Mouse (Mus musculus) adrenal gland, adult 8-10 months (tissue): ENCODE measurements around the gene Axin2. TPM values are rescaled to one million over a fixed set of nuclear protein-coding genes. Genes with fewer than 3 reads are reported as not detected.
"Not testable (repeated sequence)": the region's sequence is repeated elsewhere in the genome, so short reads cannot be mapped to it uniquely, and the experiment has no call there.

Experiments used
- DNase-seq: peaks from one replicate; pipeline ENCODE4 v3.0.0; 2022
- total RNA-seq, 4 experiments: library from RNA; stranded (reverse); gene quantifications; 2 replicates each; pipeline ENCODE4 v1.2.4; 2022

Axin2 gene
- 10 to 100 TPM; 42.3 to 93.1 (median 66.6) TPM for total RNA-seq

DNA sequence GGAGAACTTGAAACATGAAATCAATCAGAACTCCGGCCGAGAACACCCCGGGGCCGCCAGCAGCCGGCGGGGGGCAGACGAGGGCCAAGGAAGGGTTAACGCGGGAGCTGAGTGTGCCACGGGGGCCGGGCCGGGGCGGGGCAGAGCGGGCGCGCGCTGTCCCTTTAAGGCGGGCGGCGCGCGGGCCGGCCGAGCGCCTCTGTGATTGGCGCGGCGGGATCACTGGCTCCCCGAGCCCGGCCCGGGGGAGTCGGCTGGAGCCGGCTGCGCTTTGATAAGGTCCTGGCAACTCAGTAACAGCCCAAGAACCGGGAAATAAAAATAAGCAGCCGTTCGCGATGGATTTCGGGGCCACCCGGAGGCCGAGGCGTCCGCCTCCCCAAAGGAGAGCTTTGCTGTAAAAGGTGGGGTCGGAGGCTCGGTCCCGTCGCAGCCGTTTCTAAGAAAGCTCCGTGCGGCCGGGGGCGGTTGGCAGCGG is at the start of gene Axin2:
Gene Axin2 (plus strand): TSS at position 192 of the 478 bp plus-strand sequence.
- DNase-seq, result peak; percentile 90

DNA sequence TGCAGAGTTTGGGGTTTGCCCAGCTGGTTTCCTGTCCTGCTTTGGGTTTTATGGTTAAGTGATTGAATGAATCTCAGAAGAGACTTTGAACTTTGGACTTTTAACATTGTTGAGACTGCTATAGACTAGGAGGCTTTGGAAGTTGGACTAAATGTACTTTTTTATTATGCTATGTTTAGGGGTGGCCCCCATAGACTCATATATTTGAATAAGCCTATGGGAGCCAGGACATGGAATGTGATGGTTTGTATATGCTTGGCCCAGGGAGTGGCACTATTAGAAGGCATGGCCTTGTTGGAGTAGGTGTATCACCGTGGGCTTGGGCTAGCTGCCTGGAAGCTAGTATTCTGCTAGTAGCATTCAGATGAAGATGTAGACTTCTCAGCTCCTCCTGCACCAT is 48.9 kb upstream of the Axin2 start:
- DNase-seq, result not testable (repeated sequence)

DNA sequence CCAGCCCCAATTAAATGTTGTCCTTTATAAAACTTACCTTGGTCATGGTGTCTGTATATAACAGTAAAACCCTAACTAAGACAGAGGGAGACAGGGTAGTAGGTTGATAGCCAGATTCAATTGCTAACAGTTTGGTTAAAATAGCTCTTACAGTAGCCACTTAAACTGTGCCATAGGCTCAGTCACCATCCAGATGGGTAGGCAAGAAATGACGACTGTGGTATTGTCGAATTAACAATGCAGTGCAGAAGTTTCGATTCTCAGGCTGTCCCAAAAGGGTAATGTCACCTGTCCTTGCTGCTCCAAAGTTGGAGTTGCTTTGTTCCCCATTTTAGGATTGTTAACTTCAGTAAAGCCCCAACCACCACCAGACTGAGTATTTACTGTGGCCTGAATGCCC is 48.4 kb upstream of the Axin2 start:
- DNase-seq, result no peak

DNA sequence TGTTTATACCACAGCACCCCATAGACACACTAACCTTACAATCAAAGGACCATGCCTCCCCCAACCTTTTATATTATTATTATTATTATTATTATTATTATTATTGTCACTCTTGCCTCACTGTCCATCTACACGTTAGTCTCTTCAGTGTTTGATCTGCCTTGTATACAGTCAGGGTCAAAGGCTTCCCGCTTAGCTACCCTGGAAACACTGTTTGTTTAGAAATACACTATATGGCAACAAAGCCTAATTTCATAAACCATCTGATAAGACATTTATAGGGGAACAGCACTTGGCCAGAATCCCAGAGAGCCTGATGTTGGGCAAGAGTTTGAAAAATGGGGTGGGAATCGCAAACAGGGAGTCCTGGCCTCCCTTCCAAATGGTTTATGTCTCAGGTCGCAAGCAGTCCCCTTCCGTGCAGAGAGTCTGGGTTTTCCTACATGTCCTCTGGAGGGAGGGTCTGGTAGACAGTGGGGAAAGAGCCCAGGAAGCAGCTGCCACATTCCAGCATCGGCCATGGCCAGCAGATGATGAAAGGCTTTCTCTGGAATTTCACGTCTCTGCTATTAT is 43.4 kb upstream of the Axin2 start:
- DNase-seq, result no peak

DNA sequence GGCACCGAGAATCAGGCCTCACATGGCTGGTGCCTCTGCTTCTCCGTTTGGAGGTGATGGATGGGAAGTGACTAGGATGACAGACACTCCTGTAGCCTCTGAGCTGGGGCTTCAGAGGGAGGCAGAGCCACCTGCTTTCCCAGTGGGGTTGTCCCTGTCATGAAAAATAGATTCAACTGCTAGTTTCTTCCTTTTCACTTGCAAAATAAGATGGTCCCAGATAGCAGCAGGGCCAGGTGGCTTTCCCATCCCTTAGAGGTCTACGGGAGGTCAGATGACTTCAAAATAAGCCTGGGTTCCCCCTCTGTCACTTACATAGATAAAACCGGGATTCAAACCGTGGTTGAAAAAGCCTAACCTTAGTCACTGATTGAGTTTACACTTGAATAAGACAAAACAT is 42.6 kb upstream of the Axin2 start:
- DNase-seq, result no peak

DNA sequence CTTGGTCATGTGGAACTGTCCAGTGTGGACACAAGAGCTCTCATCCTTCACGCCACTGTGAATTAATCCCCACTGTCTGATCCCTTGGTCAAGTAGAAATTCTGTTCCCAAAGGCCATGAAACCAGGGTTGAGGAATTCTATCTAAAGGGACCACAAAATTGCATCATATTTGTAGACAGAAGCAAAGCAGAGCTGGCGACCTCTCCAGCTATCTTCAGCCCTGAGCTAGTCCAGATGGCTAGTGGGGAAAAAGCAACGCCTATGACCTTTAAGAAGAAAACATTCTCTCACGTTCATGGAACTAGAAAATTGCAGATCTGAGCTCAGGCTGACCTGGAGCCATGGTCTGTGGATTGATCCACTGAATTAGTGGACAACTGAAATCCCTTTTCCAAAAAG is 39.6 kb upstream of the Axin2 start:
- no peak for DNase-seq

DNA sequence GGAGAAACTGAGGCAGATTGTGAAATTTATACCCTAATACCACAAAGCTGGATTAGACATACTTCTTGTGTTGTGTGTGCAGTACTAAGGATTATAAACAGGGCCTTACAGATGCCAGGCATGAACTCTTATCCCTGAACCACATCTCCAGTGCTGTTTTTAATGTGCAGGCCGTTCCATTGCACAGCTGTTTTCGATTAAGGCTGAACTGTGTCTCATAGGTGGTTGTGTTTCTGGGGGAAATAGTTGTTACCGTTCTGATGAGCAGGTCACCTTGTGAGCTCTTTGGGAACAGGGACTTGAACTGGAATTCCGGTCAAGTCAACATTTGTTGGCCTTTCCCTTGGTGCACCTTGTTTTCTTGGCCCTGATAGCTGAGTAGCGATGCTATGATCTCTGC is 38.5 kb upstream of the Axin2 start:
- no peak for DNase-seq

DNA sequence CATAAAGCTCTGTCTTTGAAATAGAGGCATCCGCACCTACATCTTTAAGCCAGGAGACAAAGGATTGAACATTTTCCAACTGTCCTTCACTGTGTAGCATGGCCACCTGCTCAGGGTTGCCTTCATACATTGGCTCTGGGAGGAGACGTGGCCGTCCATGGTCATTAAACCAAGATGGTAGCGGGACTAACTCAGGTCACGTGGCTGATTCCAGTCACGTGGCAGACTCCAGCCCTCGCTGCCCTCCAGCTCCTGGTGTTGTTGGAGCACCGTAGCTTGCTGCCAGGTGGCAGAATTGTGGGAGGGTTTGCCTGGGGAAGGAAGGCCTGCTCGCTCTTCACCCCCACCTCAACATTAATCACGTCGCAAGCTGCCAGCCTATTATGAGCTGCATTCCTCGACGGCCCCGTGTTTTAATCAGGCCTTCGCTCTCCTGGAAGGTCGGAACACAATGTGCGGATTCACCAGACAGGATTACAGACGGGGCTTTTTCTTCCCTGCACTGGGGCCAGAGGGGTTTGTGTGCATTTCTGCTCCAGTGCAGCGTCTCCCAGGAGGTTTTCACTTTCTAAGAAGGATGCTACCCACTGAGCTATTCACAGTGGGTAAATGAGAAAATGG is 34.8 kb upstream of the Axin2 start:
- DNase-seq, result no peak

DNA sequence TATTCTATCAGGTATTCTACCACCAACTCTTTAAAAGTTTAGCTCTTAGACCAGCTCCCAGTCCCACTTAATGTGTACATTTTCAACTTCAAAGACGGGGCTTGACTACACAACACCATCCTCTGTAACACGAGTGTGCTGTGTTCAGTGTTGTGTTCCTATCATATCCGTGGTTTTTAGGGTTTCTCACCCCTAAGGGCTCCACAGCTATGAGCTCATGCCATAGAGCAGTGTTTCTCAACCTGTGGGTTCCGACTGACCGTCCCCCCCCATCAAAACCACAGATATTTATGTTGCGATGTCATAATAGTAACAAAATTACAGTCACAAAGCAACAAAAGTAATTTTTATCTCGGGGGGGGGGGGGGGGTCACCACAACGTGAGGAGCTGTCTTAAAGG is 34.1 kb upstream of the Axin2 start:
- DNase-seq, result no peak

DNA sequence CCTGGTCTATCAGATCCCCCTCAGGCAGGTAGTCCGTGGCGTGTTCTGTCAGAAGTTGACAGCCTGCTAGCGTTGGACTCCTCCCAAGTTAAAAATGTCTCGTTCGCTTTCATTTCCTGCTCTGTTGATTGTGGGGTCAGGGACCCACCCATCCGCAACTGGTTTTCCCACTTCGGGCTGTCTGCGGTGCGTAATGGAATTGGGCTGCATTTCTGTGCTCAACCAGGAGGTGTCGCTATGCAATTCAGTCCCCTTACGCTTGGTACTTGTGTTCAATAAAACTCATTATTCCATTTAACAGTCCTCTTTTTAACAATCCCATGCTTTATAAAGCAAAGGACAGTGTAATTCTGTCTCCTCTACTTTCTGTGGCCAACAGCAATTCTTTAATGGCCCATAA is 31.0 kb upstream of the Axin2 start:
- no peak for DNase-seq

DNA sequence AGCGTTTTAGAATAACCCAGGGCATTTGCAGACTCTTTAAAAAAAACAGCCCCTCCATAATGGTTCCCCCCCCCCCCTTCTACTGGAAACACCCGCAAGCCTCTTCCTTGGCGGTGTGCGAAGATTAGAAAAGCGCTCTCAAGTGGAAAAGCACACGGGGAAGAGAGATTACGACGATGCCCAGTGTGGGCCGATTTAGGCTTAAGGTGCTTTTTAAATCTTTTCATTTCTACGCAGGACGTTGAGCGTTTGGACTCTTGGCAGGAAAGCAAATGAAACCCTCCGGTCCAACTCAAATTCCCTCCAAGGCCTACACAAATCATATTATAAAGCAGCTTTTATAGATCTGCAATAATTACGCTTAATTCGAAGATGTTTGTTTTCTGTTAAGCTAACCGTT is 29.6 kb upstream of the Axin2 start:
- no peak for DNase-seq

DNA sequence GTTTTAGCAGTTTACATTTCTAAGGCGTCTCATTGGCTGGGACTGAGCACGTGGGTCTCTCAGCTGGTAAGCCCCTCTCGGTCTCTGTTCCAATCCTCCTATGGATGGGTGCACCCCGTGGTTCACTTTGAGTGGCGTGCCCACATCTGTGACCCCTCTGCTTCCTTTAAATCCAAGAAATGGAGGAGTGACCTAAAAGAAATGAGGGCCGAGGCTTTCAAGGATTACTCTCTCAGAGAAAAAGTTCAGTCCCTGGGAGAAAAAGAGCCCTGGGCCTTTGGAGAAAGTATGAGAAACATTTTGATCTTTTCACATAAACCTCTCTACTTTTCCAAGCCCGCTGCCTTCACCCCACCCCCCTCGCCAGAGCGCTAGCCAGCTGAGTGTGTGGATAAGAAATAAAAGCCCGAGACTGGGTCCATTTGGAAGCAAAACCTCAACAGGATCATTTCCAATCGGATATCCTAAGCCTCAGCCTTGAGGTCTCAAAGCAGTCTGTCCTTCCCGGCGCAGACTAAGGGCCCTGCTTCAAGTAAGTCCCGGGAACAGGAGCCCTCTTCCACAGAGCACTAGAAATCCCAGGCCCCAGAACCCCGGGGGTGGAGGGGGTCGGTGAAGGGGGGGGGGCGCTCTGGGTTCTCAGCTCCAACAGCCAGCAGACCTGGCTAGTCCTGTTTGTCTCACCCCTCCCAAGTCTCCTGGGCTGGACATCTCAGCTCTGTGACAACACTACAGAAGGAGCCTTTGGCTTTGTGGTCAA is 28.9 kb upstream of the Axin2 start:
- DNase-seq, result no peak

DNA sequence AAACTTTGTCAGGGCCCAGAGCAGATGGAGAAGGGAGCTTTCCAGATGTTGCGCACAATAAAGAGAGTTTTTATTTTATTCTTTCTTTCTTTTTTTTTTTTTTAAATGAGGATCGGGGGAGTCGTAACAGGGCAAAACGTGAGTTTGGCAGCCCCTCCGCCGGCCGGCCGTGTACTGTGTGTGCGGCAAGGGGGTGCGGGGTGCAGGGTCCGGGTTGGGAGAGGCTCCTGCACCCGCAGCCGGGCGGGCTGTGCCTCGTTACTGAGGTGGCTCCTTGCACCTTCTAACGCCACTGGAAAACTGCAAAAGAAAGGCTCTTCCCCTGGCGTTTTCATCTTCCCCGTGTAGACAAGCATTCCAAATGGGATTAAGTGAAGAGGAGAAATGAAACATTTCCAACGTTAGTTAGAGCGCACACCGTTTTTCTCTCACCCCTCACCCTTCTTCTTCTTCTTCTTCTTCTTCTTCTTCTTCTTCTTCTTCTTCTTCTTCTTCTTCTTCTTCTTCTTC is 28.2 kb upstream of the Axin2 start:
- DNase-seq, result no peak

DNA sequence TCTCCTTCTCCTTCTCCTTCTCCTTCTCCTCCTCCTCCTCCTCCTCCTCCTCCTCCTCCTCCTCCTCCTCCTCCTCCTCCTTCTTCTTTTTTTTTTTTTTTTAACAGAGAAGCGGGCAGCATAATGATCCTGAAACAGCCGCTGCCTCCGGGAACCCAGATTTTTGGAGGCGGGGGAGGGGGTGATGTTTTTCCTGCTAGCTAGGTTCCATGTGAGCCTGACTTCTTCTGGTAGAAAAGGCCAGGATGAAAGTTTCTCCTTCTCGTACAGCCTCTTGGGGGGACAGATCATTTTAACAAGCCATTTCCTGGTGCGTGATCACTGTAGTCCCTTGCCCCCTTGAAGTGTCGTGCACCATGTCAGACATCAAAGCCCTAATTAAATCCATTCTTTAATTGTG is 27.7 kb upstream of the Axin2 start:
- no peak for DNase-seq

DNA sequence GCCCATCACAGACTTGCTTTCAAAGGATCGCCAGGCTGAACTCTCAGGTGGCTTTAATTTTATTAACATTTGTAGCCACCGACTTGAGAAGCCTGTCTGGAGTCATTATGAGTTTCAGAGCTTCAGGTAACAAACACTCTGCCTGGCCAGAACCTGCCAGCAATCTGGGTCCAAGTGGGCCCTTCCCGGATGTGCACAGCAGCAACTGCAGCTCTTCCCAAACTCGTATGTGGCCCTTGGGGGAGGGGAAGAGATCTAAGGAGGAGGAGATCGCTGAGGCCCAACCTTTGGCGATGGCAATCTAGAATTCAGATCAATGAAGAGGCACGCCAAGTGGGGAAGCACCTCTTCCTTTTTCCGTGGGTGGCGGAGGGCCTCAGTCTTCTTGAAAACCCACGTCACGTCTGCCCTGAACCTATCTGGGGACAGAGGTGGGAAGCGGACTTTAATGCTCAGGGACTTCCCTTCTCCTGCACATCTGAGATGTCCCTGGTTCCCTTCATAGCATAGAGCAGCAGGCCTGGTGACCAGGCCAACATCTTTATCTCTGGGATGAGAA is 26.8 kb upstream of the Axin2 start:
- DNase-seq, result no peak

DNA sequence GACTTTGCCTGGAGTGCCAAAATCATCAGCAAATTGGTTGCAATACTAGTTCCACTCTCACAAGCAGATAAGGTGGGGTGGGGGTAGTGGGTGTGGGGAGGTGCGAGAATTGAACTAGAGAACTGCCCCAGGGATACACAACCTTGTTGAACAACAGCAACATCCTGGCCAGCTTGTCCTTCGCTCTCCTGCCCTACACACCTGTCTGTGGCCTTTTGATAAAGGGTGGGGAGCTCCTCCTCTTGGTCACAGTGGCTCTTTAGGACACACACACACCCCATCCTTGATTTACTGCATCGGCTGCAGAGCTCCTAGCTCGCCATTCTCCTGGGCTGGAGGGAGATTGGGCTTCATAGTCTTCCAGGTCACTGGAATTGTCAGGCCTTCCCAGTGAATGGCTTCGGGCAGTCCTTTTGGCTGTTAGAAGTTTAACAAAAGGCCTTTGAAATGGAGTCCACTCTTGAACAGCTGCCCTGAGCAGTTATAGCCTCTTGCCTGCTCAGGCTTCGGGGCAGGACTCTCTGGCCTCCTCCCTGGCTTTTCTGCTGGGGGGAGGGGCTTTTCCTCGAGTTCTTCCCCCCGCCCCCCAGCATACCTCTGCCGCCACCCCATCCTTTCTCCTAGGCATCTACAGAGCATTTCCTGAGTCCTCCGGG is 26.2 kb upstream of the Axin2 start:
- DNase-seq, result no peak

DNA sequence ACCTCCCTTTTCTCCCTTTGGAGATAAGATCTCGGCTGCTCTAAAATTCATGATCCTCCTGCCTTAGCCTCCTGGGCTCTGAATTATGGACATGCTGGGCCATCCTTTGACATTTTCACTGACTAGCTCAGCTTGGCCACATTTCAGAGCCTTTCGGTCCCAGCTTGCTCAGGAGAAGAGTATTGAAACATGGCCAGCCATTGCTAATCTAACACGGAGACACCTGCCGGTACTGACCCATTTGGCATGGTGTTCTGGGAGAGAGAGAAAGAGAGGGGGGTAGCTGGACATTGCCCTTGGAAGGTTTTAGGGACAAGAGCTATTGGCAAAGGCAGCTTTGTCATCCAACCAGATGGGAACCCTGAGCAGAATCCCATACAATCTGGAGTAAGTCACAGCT is 23.1 kb upstream of the Axin2 start:
- DNase-seq, result no peak

DNA sequence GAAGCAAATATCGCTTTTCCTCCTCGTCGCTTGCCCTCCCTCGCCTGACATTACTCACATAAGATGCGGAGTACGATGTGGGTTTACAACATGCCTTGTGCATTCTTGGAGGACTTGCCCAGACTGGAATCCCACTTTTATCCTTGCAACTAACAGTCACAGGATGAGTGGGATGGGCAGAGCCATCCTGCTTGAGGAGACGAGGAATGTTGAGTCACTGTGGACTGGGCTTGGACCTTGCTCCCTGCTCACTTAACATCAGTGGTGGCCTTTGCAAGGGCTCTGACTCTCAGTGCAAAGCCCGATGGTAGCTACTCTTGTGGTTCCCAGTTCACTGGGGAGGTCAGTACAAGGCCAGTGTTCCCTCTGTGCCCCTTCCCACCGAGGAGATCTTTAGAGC is 22.1 kb upstream of the Axin2 start:
- no peak for DNase-seq

DNA sequence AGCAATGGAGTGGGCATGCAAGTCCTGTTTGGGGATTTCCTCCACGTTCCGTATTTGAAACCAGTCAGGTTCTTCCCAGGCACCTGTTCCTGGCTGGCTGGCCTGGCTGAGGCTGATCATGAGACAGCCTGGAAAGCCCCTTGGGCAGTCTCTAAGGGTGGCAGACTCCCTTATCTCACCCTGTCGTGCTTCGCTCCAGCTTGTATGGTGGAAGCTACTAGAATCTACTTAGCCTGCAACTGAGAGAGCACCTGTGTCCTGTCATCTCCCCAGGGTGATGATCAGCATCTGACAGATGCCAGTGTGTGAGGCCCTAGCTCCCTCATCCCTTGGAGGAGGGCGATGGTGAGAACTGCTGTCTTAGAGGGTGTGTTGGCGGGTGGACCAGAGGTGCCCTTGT is 21.7 kb upstream of the Axin2 start:
- no peak for DNase-seq

DNA sequence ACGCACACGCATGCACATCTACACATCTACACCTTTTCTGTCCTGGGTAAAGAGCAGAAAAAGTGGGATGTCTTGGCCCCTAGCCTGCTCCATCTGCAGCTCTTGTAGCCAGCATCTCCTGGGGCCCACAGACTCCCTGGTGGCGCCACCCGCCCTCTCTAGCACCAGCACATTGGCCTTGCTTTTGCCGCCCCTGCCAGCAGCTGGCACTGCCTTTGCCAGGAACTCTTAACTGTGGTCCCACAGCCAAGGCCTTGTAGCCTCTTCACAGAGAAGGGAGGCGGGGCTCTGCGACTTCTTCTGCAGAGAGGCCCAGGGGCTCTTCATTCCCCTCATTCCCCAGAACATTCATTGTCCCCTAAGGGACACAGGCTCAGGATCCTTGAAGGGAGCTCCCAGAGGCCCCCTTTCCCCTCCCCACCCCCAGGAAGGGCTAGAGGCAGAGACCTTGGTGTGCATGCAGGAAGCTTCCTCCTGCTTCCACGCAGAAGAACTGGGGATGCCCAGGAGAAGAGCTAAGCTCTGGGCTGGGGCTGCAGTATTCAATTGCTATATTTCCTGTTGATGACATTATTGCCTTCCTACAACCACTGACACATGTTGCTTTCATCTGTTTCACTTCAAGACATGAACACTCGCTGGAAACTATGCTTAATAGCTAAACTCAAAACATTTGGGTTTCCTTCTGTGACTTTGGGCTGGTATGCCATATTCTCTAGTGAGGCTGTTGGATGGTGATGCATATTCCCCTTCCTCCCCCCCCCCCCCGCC is 19.2 kb upstream of the Axin2 start:
- peak; percentile 67 for DNase-seq

DNA sequence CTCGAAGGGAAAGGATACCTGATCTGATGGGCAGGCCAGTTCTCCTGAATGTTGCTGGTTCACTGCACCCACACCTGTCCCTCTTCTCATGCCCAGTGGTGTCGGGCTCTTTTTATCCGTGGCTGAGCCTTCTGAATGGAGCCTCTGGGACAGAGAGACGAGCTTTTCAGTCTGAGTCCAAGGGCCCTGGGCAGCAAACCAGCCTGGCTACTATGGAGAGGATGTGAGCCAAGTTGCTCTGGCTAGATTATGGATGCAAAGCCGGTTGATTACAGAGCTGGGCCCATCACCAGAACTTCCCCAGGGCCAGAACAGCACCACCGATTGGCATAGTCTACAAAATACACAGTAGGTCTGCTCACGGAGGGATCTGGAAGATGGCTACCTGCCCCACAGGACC is 18.5 kb upstream of the Axin2 start:
- no peak for DNase-seq

DNA sequence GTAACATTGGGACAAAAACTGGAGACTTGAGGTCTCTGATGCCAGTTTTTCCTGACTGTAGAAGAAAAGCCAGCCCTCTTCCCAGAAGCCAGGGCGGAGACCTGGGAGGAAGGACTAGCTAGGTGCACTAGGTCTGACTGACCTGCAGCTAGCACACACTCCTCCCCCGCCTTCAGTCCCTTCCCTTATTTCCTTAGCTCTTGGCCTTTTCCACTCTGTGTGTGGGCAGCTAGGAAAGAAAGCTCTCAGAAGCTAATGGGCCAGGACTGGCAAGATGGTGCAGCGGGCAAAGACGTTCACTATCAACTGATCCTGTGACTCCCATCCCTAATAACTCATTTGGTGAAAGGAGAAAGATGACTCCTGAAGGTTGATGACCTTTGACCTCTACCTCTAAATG is 17.8 kb upstream of the Axin2 start:
- no peak for DNase-seq
